Mouse (Mus musculus): ENCODE data around the gene Thbs4. TPM values are rescaled to one million over a fixed set of nuclear protein-coding genes. Genes with fewer than 3 reads are reported as not detected.

Gene Thbs4
- polyA plus RNA-seq, 1 experiment from 2014 or later, result 0.06 TPM

DNA sequence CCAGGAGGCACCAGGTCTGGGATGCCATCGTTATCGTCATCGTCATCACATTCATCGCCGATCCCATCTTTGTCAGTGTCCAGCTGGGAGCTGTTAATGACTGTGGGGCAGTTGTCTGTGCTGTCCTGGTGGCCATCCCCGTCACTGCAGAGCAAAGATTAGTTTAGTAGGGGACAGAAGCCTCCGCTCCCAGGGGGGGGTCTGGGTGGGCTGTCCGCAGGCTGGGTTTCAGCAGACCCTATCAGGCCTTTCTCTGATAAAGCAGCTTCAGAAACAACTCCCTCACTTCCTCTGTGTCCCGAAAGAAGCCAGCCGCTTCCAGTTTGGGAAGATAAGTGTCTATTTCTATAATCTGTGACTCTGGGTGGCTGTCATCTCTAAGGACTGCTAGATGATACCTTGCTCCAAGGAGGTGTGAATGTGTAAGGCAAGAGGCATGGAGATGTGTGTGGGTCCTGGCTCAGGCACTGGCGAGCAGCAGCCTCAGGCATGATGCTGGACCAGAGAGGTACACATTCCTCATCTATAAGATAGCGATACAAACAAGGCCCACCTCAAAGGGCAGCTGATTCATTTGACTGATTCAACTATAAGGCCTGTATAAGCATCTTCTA lies 36.5 kb downstream of the Thbs4 start:
- TF ChIP-seq CTCF (IDR thresholded peaks at IDR 0.05; ENCODE audit: low read depth) (no peak), EP300 (IDR thresholded peaks at IDR 0.05; ENCODE audit: low read depth) (no peak)
- WGBS (ENCODE audit: insufficient replicate concordance), result 76% methylated on average over 12 of the region's 12 CpGs
- H3K4me3 ChIP-seq (ENCODE audit: low read depth, low read length), result no peak overlapping the region
- H3K27me3 ChIP-seq (ENCODE audit: insufficient read depth, low read length), result no peaks in the 10 kb centered on the region
- no peak overlapping the region for H3K4me2 ChIP-seq (ENCODE audit: low read depth, low read length)
- ATAC-seq (no peak), DNase-seq (no peak)
- no peaks in the 10 kb centered on the region for H3K9me3 ChIP-seq (ENCODE audit: low read length)
- H3K9ac ChIP-seq (replicated peaks), result no peak overlapping the region
- no peak overlapping the region for H3K27ac ChIP-seq (ENCODE audit: low read depth)
- H3K4me1 ChIP-seq (ENCODE audit: insufficient read depth), result no peaks in the 10 kb centered on the region
- no peaks in the 10 kb centered on the region for H3K36me3 ChIP-seq (replicated peaks; ENCODE audit: insufficient read depth, low read length)

DNA sequence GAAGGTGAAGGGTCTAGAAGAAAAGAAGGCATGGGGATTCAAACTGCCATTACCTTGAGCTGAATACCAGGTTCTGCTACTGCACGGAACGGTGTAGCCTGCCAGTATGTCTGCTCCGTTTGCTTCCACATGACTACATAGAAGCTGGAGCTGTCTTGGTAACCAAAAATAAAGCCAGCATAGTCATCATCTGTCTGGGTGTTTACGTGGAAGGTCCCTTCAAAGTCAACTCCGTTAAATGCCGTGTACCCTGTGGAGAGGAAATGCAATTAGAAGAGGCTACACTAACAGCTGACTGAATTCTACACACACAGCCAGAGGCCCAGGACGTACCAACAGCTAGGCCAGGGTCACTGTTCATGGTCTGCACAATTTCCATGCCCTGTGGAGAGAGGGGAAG lies 39.6 kb downstream of the Thbs4 start:
- TF ChIP-seq EP300 (IDR thresholded peaks at IDR 0.05; ENCODE audit: low read depth), result no peak
- TF ChIP-seq CTCF (IDR thresholded peaks at IDR 0.05; ENCODE audit: low read depth), result no peak
- Histone ChIP-seq H3K27me3 (ENCODE audit: insufficient read depth, low read length) (no peaks in the 10 kb centered on the region), H3K36me3 (replicated peaks; ENCODE audit: insufficient read depth, low read length) (no peaks in the 10 kb centered on the region), H3K4me3 (ENCODE audit: low read depth, low read length) (no peak overlapping the region), H3K4me2 (ENCODE audit: low read depth, low read length) (no peak overlapping the region), H3K27ac (ENCODE audit: low read depth) (no peak overlapping the region), H3K9me3 (ENCODE audit: low read length) (no peaks in the 10 kb centered on the region), H3K4me1 (ENCODE audit: insufficient read depth) (no peaks in the 10 kb centered on the region), H3K9ac (replicated peaks) (no peak overlapping the region)
- DNase-seq, result no peak
- 85% methylated on average over 7 of the region's 7 CpGs for WGBS (ENCODE audit: insufficient replicate concordance)
- ATAC-seq, result no peak

DNA sequence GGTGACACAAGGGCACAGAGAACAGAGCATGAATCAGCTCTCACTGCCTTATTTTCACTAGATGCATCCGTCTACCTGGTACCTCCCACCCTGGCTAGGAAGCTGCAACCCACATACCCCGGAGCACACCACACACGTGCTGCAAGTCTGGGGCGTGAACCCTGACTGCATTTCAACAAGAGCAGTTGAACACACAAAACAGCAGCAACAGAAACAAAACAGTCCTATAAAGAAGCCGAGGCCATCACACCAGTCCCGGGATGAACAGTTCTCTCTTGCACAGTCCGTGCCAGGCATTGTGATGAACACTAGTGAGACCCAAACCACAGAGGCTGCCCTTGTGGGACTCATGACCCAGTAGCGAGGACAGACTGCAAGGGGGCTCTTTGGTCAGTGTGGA lies 40.9 kb downstream of the Thbs4 start:
- Histone ChIP-seq H3K4me2 (ENCODE audit: low read depth, low read length) (no peak overlapping the region), H3K36me3 (replicated peaks; ENCODE audit: insufficient read depth, low read length) (no peaks in the 10 kb centered on the region), H3K27ac (ENCODE audit: low read depth) (no peak overlapping the region), H3K4me3 (ENCODE audit: low read depth, low read length) (no peak overlapping the region), H3K9me3 (ENCODE audit: low read length) (no peaks in the 10 kb centered on the region), H3K9ac (replicated peaks) (no peak overlapping the region), H3K27me3 (ENCODE audit: insufficient read depth, low read length) (no peaks in the 10 kb centered on the region), H3K4me1 (ENCODE audit: insufficient read depth) (no peaks in the 10 kb centered on the region)
- no peak for TF ChIP-seq EP300 (IDR thresholded peaks at IDR 0.05; ENCODE audit: low read depth)
- no peak for TF ChIP-seq CTCF (IDR thresholded peaks at IDR 0.05; ENCODE audit: low read depth)
- 81% methylated on average over 8 of the region's 8 CpGs for WGBS (ENCODE audit: insufficient replicate concordance)
- DNase-seq (no peak), ATAC-seq (no peak)

DNA sequence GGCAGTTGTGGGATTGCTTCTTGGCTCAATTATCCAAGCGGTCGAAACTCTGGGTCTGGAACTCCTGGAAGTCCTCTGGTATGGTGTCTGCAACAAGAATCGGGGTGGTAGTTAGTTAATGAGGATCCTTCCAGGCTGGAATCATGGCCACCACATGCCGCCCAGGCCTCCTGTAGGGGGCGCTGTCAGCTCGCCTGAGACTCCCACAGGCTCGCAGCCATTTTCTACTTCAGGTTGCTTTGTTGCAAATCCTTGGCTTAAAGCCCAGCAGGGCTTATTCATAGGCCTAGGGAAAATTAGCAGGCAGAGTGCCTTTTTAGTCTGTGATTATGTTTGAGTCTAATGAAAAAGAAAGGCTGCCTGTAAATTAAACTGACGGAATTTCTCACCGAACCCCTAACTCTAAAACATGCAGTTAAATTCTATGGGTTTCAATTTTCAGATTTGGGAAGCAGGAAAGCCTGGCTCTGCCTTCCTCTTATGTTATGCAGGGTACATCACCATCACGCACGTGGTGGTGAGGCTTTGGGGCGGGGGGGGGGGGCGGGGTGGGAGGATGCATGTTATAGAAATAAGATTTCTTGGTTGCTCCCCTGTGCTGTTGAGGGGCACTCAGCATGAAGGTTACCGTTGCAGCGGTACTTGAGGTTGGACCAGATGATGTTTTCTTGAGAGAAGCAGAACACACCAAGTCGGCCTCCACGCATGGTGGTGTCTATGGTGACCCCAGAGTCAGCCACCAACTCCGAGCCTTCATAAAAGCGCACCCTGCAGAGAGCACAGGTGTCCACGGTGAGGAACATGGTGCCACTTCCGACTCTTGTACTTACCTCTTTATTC lies 42.7 kb downstream of the Thbs4 start:
- Histone ChIP-seq H3K4me2 (ENCODE audit: low read depth, low read length) (0 out of 2 replicates have a peak overlapping the region, but pooled peaks have one; percentile 49), H3K9me3 (ENCODE audit: low read length) (no peaks in the 10 kb centered on the region), H3K4me3 (ENCODE audit: low read depth, low read length) (no peak overlapping the region), H3K9ac (replicated peaks) (no peak overlapping the region), H3K4me1 (ENCODE audit: insufficient read depth) (no peaks in the 10 kb centered on the region), H3K36me3 (replicated peaks; ENCODE audit: insufficient read depth, low read length) (no peaks in the 10 kb centered on the region), H3K27ac (ENCODE audit: low read depth) (no peak overlapping the region), H3K27me3 (ENCODE audit: insufficient read depth, low read length) (no peaks in the 10 kb centered on the region)
- ATAC-seq (peak; percentile 74; the same call in 1 of the 2 replicates), DNase-seq (peak; percentile 80)
- WGBS (ENCODE audit: insufficient replicate concordance), result 68% methylated on average over 21 of the region's 21 CpGs
- TF ChIP-seq EP300 (IDR thresholded peaks at IDR 0.05; ENCODE audit: low read depth), result no peak
- TF ChIP-seq CTCF (IDR thresholded peaks at IDR 0.05; ENCODE audit: low read depth), result peak; percentile 81

DNA sequence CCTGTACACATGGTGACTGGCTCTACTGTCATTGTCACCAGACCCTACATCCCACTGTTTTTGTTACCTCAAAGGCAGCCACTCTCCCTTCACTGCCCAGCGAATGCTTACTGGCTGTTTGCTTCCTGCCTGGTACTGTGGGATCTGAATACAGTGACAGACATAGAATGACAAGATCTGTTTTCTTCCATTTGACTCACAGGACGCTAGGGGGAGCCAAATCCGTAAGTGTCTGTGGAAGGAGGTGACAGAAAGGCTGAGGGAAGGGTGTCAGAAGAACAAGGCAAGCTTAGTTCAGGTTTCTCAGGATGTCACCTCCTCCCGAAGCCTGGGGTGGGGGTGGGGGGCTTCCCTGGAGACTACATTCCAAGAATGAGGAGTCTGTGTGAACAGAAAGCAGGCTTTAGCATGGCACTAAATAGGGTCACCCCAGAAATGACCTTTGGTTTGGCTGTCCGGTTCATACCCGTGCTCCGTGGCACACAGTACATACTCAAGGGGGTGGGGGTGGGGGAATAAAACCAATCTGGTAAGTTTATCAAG lies 43.6 kb downstream of the Thbs4 start:
- H3K4me1 ChIP-seq (ENCODE audit: insufficient read depth), result no peaks in the 10 kb centered on the region
- H3K4me2 ChIP-seq (ENCODE audit: low read depth, low read length), result peak overlapping the region; percentile 49; the same call in 1 of the 2 replicates
- no peaks in the 10 kb centered on the region for H3K27me3 ChIP-seq (ENCODE audit: insufficient read depth, low read length)
- peak; percentile 77 for DNase-seq
- no peaks in the 10 kb centered on the region for H3K36me3 ChIP-seq (replicated peaks; ENCODE audit: insufficient read depth, low read length)
- no peak for TF ChIP-seq EP300 (IDR thresholded peaks at IDR 0.05; ENCODE audit: low read depth)
- TF ChIP-seq CTCF (IDR thresholded peaks at IDR 0.05; ENCODE audit: low read depth), result peak; percentile 93
- no peak overlapping the region for H3K27ac ChIP-seq (ENCODE audit: low read depth)
- WGBS (ENCODE audit: insufficient replicate concordance), result 14% methylated on average over 7 of the region's 7 CpGs
- H3K9me3 ChIP-seq (ENCODE audit: low read length), result no peaks in the 10 kb centered on the region
- H3K9ac ChIP-seq (replicated peaks), result no peak overlapping the region
- peak; percentile 70 for ATAC-seq
- no peak overlapping the region for H3K4me3 ChIP-seq (ENCODE audit: low read depth, low read length)

DNA sequence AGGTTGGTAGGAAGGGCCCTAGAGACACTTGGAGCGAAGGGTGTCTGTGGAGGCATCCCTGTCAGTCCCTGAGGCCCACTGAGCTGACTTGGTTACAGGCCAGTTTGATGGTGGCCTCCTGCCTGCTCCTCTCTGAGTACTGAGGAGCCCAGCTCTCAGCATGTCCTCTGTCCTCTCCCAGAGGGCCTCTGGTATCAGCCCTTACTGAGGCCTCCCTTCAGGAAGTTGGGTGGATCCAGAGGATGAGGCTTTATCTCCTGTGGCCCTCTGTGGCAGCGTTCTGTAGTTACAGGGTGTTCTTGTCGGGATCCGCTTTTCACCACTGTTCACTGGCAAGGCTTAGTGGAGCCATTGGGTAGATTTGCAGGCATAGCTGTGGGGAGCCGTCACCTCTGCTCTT lies 51.3 kb downstream of the Thbs4 start:
- TF ChIP-seq CTCF (IDR thresholded peaks at IDR 0.05; ENCODE audit: low read depth), result peak; percentile 31
- no peak for TF ChIP-seq EP300 (IDR thresholded peaks at IDR 0.05; ENCODE audit: low read depth)
- Histone ChIP-seq H3K9me3 (ENCODE audit: low read length) (no peaks in the 10 kb centered on the region), H3K4me1 (ENCODE audit: insufficient read depth) (peaks cover 18% of the 10 kb centered on the region), H3K36me3 (replicated peaks; ENCODE audit: insufficient read depth, low read length) (no peaks in the 10 kb centered on the region), H3K27ac (ENCODE audit: low read depth) (peak overlapping the region; percentile 64), H3K4me3 (ENCODE audit: low read depth, low read length) (no peak overlapping the region), H3K4me2 (ENCODE audit: low read depth, low read length) (peak overlapping the region; percentile 27; the same call in 1 of the 2 replicates), H3K9ac (replicated peaks) (no peak overlapping the region), H3K27me3 (ENCODE audit: insufficient read depth, low read length) (no peaks in the 10 kb centered on the region)
- WGBS (ENCODE audit: insufficient replicate concordance), result 69% methylated on average over 5 of the region's 5 CpGs
- ATAC-seq (peak; percentile 95), DNase-seq (peak; percentile 42)
